In genomic region chr5:92954323-92954722, GRCm38 (mm10) we compare ENCODE assay signal across 9 mouse cellular contexts.
DNase-seq lines count a peak whose midpoint lies in the region; ATAC-seq and TF ChIP-seq lines count a peak whose summit lies in the region.
"Had no signal": no experiment of that assay in that cellular context is flagged by ENCODE, and none has a peak within 500 bp of the region (broad histone marks: within the 10 kb centered on the region; RNA-seq: fewer than 3 reads in every experiment).

No protein-coding gene starts in this region.

- H3K36me3 ChIP-seq in heart, adult 2 months (ENCODE audit: control insufficient read depth, insufficient read depth, low read length): no peaks in the 10 kb centered on the region
- H3K36me3 ChIP-seq in midbrain, embryonic 16.5 days (ENCODE audit: control insufficient read depth, insufficient read depth, low read length): peaks cover 5% of the 10 kb centered on the region; the same call in 1 of the 2 replicates

- no peak overlapping the region for H3K4me3 ChIP-seq in heart, adult 2 months
- H3K4me3 ChIP-seq in midbrain, embryonic 16.5 days (ENCODE audit: low read depth, low read length): no peak overlapping the region

- 11% methylated on average over 10 of the region's 10 CpGs for WGBS in heart, adult 2 months
- WGBS in midbrain, embryonic 16.5 days: 30% methylated on average over 10 of the region's 10 CpGs

- H3K9me3 ChIP-seq in midbrain, embryonic 16.5 days (replicated peaks; ENCODE audit: control insufficient read depth, low read length, poor library complexity, severe bottlenecking): no peaks in the 10 kb centered on the region

- ATAC-seq in midbrain, embryonic 16.5 days: peak; percentile 71
- ATAC-seq: Patski had no signal

- DNase-seq in urinary bladder, postnatal 14 days (ENCODE audit: low spot score): peak; percentile 81
- DNase-seq in urinary bladder, adult 2 months (ENCODE audit: low spot score): no peak
- DNase-seq in embryo, embryonic 9.5 days (ENCODE audit: extremely low spot score): peak; percentile 72
- DNase-seq in heart, adult 2 months: peak; percentile 76 to 78
- DNase-seq in kidney, adult 18-20 months: peak; percentile 74
- peak; percentile 91 to 95 for DNase-seq in left cerebral cortex, postnatal 14 days (ENCODE audit: low spot score in 2 of 2)
- DNase-seq in telencephalon, adult 2 months (ENCODE audit: low read depth, low spot score): peak; percentile 83

- H3K4me2 ChIP-seq in midbrain, embryonic 16.5 days (ENCODE audit: low read length): no peak overlapping the region

- no peak for TF ChIP-seq POLR2A in heart, adult 2 months (IDR thresholded peaks at IDR 0.05; ENCODE audit: insufficient read depth, low read depth, low read length)

- peaks cover 4% of the 10 kb centered on the region for H3K4me1 ChIP-seq in heart, adult 2 months (ENCODE audit: control insufficient read depth, insufficient read depth, low read length)
- H3K4me1 ChIP-seq in midbrain, embryonic 16.5 days (ENCODE audit: control insufficient read depth, insufficient read depth, low read length): no peaks in the 10 kb centered on the region; the same call in 1 of the 2 replicates

- TF ChIP-seq EP300 in heart, adult 2 months (IDR thresholded peaks at IDR 0.05; ENCODE audit: insufficient read depth, low read depth, low read length): peak; percentile 86; the same call in 1 of the 2 replicates

- peak; percentile 83 for TF ChIP-seq CTCF in heart, adult 2 months (IDR thresholded peaks at IDR 0.05)

- H3K79me2 ChIP-seq in heart, adult 2 months (replicated peaks; ENCODE audit: control insufficient read depth, insufficient read depth, low read length): no peaks in the 10 kb centered on the region

- no peak overlapping the region for H3K9ac ChIP-seq in heart, adult 2 months (ENCODE audit: low read depth, low read length)
- no peak overlapping the region for H3K9ac ChIP-seq in midbrain, embryonic 16.5 days (ENCODE audit: low read depth, low read length)

- intact Hi-C loops in heart, adult 2 months (cut with DNase I): loop anchor here (1.0 to 5.0 kb wide), 4 partner anchors 56 to 272 kb away; partner anchors contain the start of gene Shroom3
- intact Hi-C loops in left cerebral cortex, postnatal 14 days (cut with DNase I): loop anchor here (2.0 to 5.0 kb wide), 3 partner anchors 87 to 277 kb away; partner anchors contain the start of gene Ccdc158

- no peak overlapping the region for H3K27ac ChIP-seq in heart, adult 2 months
- no peak overlapping the region for H3K27ac ChIP-seq in midbrain, embryonic 16.5 days (ENCODE audit: low read length)

- no peaks in the 10 kb centered on the region for H3K27me3 ChIP-seq in heart, adult 2 months (ENCODE audit: control insufficient read depth, insufficient read depth, low read length)
- no peaks in the 10 kb centered on the region for H3K27me3 ChIP-seq in midbrain, embryonic 16.5 days (ENCODE audit: control insufficient read depth, insufficient read depth, low read depth, low read length)
- H3K27me3 ChIP-seq: Patski had no signal
